Mouse (Mus musculus) ES-E14 (cell line): ENCODE measurements around the gene 4930452B06Rik. TPM values are rescaled to one million over a fixed set of nuclear protein-coding genes. Genes with fewer than 3 reads are reported as not detected.

Experiments used
- DNase-seq: peaks from one replicate; pipeline ENCODE4 v3.0.0-alpha.2; 2013; ENCODE audit warnings: low read depth, low spot score
- H3K27ac ChIP-seq: 2 replicates; pipeline ENCODE4 v1.5.1; 2012; ENCODE audit warnings: low read depth, mild to moderate bottlenecking, low read length, moderate library complexity, mixed read lengths; ENCODE audit not compliant: poor library complexity, insufficient read depth, severe bottlenecking
- H3K36me3 ChIP-seq: 2 replicates; pipeline ENCODE4 v1.6.1; 2012; ENCODE audit warnings: mild to moderate bottlenecking, low read length, moderate library complexity, mixed read lengths; ENCODE audit not compliant: control insufficient read depth, poor library complexity, insufficient read depth, severe bottlenecking
- H3K4me1 ChIP-seq, 2 experiments: fragments of 150-350 bp in 1 of 2; sonication (generic) in 1 of 2; 2 replicates each; pipeline ENCODE4 v1.6.1; 2012; ENCODE audit warnings: low read length in 2 of 2, mild to moderate bottlenecking in 1 of 2, mixed read lengths in 1 of 2; ENCODE audit not compliant: control insufficient read depth in 2 of 2, insufficient read depth in 2 of 2, poor library complexity in 1 of 2
- H3K4me3 ChIP-seq, 2 experiments: fragments of 150-350 bp in 1 of 2; sonication (generic) in 1 of 2; 2 replicates each; pipeline ENCODE4 v1.5.1; 2012; ENCODE audit warnings: low read length in 2 of 2, low read depth in 1 of 2, mild to moderate bottlenecking in 1 of 2, mixed read lengths in 1 of 2; ENCODE audit not compliant: insufficient read depth in 1 of 2, poor library complexity in 1 of 2, severe bottlenecking in 1 of 2
- H3K9ac ChIP-seq: 2 replicates; pipeline ENCODE4 v1.6.1; 2012; ENCODE audit warnings: low read depth, mild to moderate bottlenecking, low read length, mixed read lengths; ENCODE audit not compliant: poor library complexity, insufficient read depth, severe bottlenecking
- H3K9me3 ChIP-seq: fragments of 150-350 bp; sonication (generic); 2 replicates; pipeline ENCODE4 v1.6.1; 2012; ENCODE audit warnings: low read depth, mild to moderate bottlenecking, low read length; ENCODE audit not compliant: control insufficient read depth, insufficient read depth
- CHD2 ChIP-seq: IDR thresholded peaks from 2 replicates; pipeline ENCODE4 v1.6.1; 2014; ENCODE audit warnings: mild to moderate bottlenecking, low read depth, low read length, inconsistent platforms
- HCFC1 ChIP-seq: IDR thresholded peaks from 2 replicates; pipeline ENCODE4 v1.6.1; 2012; ENCODE audit warnings: low read length, inconsistent platforms, borderline replicate concordance; ENCODE audit not compliant: insufficient read depth
- MAFK ChIP-seq: IDR thresholded peaks from 2 replicates; pipeline ENCODE4 v1.6.1; 2014; ENCODE audit warnings: mild to moderate bottlenecking, low read depth, low read length, inconsistent platforms; ENCODE audit not compliant: insufficient read depth
- ZC3H11A ChIP-seq: IDR thresholded peaks from 2 replicates; pipeline ENCODE4 v1.6.1; 2012; ENCODE audit warnings: low read depth, mild to moderate bottlenecking, inconsistent platforms, low read length, borderline replicate concordance
- ZNF384 ChIP-seq: IDR thresholded peaks from 2 replicates; pipeline ENCODE4 v1.6.1; 2012; ENCODE audit warnings: low read depth, low read length, inconsistent platforms
- in situ Hi-C, 2 experiments: fragments of 600-800 bp; cut with MboI; formaldehyde crosslinking; loops; one replicate each; pipeline ENCODE4 v1.15.1; 2025; ENCODE audit warnings: low sequenced_read_pairs in 2 of 2, inconsistent platforms in 1 of 2; ENCODE audit not compliant: unreplicated experiment in 2 of 2
- total RNA-seq: library from RNA; depleted of rRNA; stranded (reverse); fragments of 300-350 nt; gene quantifications from 2 replicates; pipeline ENCODE4 v1.2.3, GENCODE M21; 2012

4930452B06Rik gene
- total RNA-seq, 1 experiment, result 7.7 TPM

DNA sequence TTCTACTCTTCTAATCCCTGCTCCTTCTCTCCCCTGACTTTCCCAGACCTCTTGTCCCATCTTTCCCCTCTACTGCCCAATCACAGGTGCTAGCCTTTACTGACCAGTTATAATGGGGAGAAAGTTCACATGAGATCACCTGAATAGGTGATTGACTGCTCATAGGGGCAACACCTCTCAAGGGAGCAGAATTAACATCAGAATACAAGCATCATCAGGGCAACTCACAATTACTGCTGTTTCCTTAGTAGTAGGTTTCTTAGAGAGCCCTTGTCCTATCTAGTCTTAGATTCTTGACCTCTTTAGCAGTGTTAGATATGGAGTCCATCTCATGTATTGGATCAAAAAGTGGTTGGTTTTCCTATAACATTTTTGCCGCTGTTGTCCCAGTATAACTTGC, 20.1 kb upstream of the 4930452B06Rik start:
- TF ChIP-seq ZNF384 (no peak), ZC3H11A (no peak), CHD2 (no peak), HCFC1 (no peak), MAFK (no peak)
- in situ Hi-C loops, result no loop called here
- Histone ChIP-seq H3K4me1 (peaks cover 0 to 1% of the 10 kb centered on the region in 2 experiments; a peak in 1 of 4 replicates), H3K4me3 (no peak overlapping the region), H3K27ac (no peak overlapping the region), H3K36me3 (no peaks in the 10 kb centered on the region), H3K9me3 (no peaks in the 10 kb centered on the region; the same call in 1 of the 2 replicates), H3K9ac (no peak overlapping the region)
- DNase-seq, result peak; percentile 29

DNA sequence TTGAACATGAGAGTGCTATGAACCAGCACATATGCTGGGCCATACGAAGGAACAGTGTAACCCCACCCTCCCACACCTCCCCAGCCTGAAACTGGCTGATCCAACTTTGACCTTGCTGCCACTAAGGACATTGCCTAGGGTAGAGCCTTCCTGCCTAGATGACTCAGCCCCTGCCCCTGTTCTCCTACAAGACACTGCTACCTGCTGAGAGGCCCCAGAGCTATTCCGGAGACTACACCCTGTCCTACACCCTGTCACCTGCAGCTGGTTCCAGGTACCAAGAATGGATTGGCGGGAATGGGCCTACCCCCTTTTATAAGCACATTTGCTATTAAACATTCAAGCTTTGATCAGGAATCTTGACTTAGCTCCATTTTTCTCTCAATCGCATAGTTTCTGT, 13.9 kb upstream of the 4930452B06Rik start:
- H3K4me3 ChIP-seq, result no peak overlapping the region
- H3K36me3 ChIP-seq, result no peaks in the 10 kb centered on the region
- no peak overlapping the region for H3K9ac ChIP-seq
- TF ChIP-seq ZC3H11A (no peak), HCFC1 (no peak), MAFK (no peak), ZNF384 (no peak), CHD2 (no peak)
- in situ Hi-C loops, result no loop called here
- DNase-seq, result peak; percentile 26
- H3K27ac ChIP-seq, result peak overlapping the region; percentile 84
- no peaks in the 10 kb centered on the region; the same call in 1 of the 2 replicates for H3K9me3 ChIP-seq
- no peaks in the 10 kb centered on the region for H3K4me1 ChIP-seq

DNA sequence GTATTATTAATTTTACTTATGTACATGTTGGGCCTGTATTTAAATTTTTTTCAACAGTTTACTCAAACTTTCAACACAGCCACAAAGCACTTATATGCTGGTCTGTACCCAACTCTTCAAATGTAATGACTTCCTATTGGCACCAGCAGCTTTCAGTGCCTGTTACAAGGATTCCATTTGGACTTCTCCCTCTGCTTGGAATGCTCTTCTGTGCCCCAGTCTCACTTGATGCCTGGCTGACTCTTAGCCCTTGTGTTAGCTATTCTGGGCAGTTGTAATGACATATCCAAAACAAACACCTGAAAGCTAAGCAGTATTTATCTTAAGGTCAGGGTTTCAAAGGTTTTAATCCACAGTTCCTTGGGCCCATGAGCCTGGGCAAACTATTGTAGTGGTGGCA, 5.7 kb downstream of the 4930452B06Rik start:
- Histone ChIP-seq H3K9me3 (no peaks in the 10 kb centered on the region), H3K4me3 (no peak overlapping the region), H3K27ac (no peak overlapping the region), H3K9ac (no peak overlapping the region), H3K4me1 (no peaks in the 10 kb centered on the region), H3K36me3 (no peaks in the 10 kb centered on the region)
- TF ChIP-seq HCFC1, result no peak
- no peak for TF ChIP-seq CHD2
- no peak for TF ChIP-seq ZC3H11A
- TF ChIP-seq ZNF384, result no peak
- no peak for TF ChIP-seq MAFK
- in situ Hi-C loops, result no loop called here
- DNase-seq, result no peak

DNA sequence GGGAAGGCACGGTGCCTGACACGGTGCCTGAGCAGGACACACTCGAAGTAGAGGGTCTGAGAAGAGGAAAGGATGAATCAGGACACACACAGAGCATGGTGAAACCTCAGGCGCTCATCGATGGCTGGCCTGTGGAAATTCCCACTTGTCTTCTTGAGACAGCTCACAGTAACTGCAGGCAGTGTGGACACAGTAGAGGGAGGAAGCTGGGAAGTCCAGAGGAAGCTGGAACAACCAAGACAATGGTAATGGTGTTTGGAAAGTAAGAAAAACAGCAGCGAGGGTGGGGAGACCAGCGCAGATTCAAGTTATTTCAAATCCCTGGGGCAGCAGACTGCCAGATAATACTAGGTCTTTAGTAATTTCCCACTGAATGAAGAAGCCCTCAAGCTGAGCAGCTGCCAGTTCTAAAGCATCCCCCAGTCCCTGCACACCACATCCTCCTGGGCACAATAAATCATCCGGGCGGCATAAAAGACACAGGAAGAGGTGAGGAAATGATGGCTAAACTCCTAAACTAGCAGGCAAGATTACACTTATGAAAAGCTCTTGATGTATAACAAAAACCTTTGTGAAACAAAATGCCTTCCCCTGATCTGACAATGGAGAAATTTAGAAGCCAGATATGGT, 24.3 kb downstream of the 4930452B06Rik start:
- Histone ChIP-seq H3K4me3 (no peak overlapping the region), H3K4me1 (no peaks in the 10 kb centered on the region), H3K9ac (no peak overlapping the region), H3K27ac (no peak overlapping the region), H3K9me3 (no peaks in the 10 kb centered on the region), H3K36me3 (no peaks in the 10 kb centered on the region)
- TF ChIP-seq ZNF384 (no peak), HCFC1 (no peak), MAFK (no peak), ZC3H11A (no peak), CHD2 (no peak)
- no peak for DNase-seq
- in situ Hi-C loops, result no loop called here
